Mouse (Mus musculus) adrenal gland, postnatal 25 days (tissue): ENCODE measurements around the gene BC052040. TPM values are rescaled to one million over a fixed set of nuclear protein-coding genes. Genes with fewer than 3 reads are reported as not detected.

Source experiments
- DNase-seq: peaks from one replicate; pipeline ENCODE4 v3.0.0; 2021; ENCODE audit warnings: mixed read lengths
- total RNA-seq: library from RNA; stranded (reverse); gene quantifications from 2 replicates; pipeline ENCODE4 v1.2.3, GENCODE M21; 2021

The BC052040 gene
- total RNA-seq, 1 experiment from 2014 or later, result 5.8 TPM

DNA sequence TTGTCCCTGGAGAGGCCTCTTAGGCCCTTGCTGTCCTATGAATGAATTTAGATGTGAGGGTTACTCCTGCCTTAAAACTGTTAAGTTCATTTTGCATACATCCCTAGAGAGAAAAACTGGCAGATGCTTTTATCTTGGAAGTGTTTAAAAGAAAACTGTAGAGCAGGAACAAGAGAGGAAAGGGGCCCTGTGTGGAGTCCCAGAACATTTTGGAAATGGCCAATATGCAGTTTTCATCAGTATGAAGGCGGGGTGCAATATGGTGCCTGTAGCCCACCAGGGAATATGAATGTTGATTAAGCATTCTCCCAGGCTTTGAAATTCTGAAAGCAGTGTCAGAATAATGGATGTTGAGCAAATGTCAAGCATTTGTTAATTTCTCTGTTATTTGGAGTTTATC lies 19.8 kb downstream of the BC052040 start:
- DNase-seq, result no peak

DNA sequence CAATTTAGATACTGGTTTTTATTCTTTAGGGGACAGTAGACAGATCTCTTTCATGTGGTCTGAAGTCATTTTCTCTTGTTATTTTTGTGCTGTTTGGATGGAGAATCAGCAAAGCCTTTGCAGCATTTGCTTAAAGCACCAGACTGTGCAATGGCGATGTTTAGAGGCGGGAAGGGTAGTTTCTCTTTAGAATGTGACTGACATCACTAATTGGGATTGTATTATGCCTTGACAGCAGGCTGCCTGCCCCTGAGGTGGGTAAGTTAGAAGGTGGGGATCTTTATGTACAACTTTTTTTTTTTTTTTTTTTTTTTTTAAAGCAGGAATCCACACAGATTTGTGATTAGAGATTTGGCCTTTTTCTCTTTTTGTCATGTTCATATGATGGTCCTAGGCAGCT lies 20.6 kb downstream of the BC052040 start:
- DNase-seq, result no peak

GRCm38 (mm10) chr2:115604132-115604531 lies 22.6 kb downstream of the BC052040 start:
- no peak for DNase-seq

DNA sequence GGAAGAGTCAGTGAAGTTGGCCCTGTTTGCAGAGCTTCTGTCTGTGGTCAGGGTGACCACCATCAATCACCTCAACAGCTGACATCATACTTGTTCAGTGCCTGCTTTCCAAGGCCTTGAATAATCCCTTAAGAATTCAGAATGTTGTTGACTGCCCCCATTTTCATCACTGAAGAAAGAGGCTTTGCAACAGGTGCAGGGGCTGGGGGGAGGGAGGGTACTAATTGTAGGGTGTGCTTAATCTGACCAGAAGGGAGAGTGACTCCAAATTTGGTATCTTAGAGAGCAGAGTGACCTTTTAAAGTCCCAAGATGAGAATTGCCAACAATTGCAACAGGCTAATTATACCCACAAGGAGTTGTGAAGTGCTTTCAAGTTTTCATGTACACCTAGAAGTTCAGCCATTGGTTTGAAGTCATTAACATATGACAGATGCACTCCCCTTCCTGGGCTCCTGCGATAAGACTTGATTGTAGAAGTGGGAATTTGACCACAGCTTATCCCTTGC lies 24.4 kb downstream of the BC052040 start:
- peak; percentile 11 for DNase-seq

GRCm38 (mm10) chr2:115609020-115609419 lies 27.5 kb downstream of the BC052040 start:
- DNase-seq, result no peak

DNA sequence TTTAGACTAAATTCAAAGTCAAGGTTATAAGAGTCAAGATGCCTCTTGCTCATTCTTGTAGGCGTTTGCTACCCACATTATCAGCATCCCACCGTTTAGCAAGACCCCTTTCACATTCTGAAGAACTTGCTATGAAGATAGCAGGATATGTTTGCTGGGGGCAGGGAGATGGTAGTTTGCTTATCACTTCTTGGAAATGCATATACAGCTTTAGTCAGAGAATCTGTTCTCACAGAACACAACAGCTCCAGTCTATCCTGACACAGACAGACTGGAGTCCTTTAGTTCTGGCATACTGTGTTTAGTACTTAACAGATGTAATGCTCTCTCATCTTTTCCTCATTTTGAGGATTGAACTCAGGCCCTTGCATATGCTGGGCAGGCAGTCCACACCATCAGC lies 28.6 kb downstream of the BC052040 start:
- no peak for DNase-seq

GRCm38 (mm10) chr2:115610503-115610902 lies 29.0 kb downstream of the BC052040 start:
- no peak for DNase-seq

GRCm38 (mm10) chr2:115613830-115614520 lies 32.5 kb downstream of the BC052040 start:
- DNase-seq, result no peak

GRCm38 (mm10) chr2:115628471-115628870 lies 47.0 kb downstream of the BC052040 start:
- no peak for DNase-seq

GRCm38 (mm10) chr2:115631031-115631434 lies 49.5 kb downstream of the BC052040 start:
- no peak for DNase-seq

- no peak for DNase-seq
Observed at GRCm38 (mm10) chr2:115631826-115632225, 50.3 kb downstream of the BC052040 start.

GRCm38 (mm10) chr2:115650203-115650602 lies 68.7 kb downstream of the BC052040 start:
- DNase-seq, result no peak

GRCm38 (mm10) chr2:115659712-115660111 lies 78.2 kb downstream of the BC052040 start:
- no peak for DNase-seq

- DNase-seq, result no peak
Observed at GRCm38 (mm10) chr2:115660213-115661120, 79.0 kb downstream of the BC052040 start.

GRCm38 (mm10) chr2:115667516-115667915 lies 86.0 kb downstream of the BC052040 start:
- DNase-seq, result no peak

DNA sequence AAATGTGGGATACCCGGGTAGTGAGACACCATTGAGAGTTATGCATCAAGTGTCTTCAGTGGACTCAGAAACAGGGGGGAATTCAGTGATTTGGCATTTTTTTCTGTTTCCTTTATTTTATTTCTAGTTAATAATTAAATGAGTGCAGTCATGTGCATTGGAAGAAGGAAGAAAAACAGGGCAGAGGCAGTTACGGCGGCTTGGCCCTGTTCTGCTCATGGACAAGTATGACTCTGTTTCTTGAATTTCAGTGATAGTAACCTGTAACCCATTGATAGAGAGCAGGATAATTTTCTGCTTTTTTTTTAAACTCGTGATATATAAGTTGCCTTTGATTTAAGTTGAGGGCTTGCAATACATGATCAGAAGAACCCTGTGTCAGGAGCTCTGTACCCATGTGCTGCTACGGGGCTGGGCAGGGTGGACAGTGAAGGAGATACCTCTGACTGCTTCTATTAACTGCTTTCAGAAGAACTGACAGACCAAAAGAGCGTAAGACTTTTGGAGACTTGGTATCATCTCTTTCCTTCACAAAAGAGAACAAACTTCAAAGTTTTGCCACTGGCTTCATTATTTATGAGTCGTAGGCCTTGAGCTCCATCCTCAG lies 91.6 kb downstream of the BC052040 start:
- no peak for DNase-seq

DNA sequence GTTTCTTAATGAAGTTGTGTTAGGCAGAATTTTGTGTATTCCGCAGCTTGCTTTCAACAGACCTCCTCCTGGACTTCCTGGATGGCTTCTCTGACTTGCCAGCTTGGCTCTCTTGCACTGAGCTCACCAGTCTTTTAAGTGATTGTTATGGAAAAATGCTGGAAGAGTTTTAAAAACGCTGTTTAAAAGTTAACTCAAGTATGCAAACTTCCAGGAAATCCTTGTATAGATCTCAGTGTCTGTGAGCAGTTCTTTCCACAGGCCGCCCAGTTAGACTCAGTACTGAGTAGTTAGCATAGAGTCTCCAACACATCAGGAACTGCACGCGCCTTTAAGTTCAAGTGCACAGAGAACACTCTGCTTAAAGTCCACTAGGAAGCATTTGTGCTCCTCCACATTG lies 97.3 kb downstream of the BC052040 start:
- no peak for DNase-seq

GRCm38 (mm10) chr2:115685250-115685649 lies 103.7 kb downstream of the BC052040 start:
- no peak for DNase-seq

- DNase-seq, result no peak
Observed at GRCm38 (mm10) chr2:115687612-115688011, 106.1 kb downstream of the BC052040 start.

DNA sequence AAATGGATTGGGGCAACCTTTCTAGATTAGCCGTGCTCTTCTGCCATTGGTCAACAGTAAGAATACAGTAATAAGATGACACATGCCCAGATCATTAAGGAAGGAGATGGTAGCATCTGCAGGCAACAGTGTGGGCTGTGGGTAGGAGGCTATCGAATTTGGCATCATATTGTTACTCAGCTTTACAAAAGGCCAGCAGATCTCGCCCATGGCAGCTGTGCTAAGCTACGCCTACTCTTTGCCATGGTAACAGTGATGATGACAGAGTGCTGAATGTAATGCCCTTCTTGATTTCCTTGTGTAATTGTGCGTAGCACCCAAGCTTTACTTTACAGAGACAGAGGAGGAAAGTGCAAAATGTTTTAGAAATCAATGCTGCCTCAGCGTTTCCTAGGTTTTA lies 106.8 kb downstream of the BC052040 start:
- DNase-seq, result no peak

DNA sequence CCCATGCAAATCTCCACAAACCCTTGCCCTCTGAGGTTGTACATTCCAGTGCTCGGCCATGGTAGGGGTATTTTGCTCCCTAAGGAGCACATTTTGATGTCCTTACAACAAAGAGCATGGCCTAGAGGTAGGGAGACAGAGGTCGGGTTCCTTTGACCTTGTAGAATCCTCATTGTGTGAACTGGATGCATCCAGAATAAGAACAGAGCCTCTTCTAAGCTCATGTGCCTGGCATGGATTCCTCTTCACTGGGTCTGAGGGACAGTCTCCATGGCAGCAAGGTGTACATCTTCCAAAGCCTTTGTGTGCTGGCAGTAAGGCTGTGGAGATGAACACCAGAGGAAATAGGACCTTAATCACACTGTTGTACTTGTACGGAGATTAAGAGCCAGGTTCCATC lies 112.3 kb downstream of the BC052040 start:
- DNase-seq, result no peak

- no peak for DNase-seq
Observed at GRCm38 (mm10) chr2:115694386-115694785, 112.9 kb downstream of the BC052040 start.

DNA sequence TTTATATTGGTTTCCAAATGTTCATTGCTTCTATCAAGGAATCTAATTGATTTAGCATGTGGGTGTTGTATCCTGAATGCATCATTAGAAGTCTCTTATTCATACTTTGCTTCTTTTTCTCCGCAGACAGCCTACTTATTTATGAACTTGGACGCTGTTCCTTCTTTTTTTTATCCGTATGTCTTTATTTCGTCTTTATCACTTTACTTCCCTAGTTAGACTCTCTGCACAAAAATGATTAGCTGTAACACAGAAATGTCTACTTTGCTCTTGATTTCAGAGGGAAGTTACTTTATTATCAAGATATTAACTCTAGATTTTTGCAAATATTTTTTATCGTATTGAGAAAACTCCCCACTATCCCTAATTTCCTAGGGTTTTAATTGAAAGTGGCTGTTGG lies 117.5 kb downstream of the BC052040 start:
- no peak for DNase-seq
